Mouse (Mus musculus) cerebellum, adult 2 months (tissue): ENCODE measurements around the gene Gm20441. TPM values are rescaled to one million over a fixed set of nuclear protein-coding genes. Genes with fewer than 3 reads are reported as not detected.

Experiments
- DNase-seq, 2 experiments: peaks; one replicate each; pipeline ENCODE4 v3.0.0; 2021
- H3K27ac ChIP-seq: fragments of 200-500 bp; 2 replicates; pipeline ENCODE4 v1.5.1; 2012; ENCODE audit warnings: low read length, control low read depth, inconsistent platforms; ENCODE audit not compliant: insufficient read depth
- H3K27me3 ChIP-seq: fragments of 200-500 bp; 2 replicates; pipeline ENCODE4 v1.6.1; 2012; ENCODE audit warnings: inconsistent platforms, mild to moderate bottlenecking, low read length, moderate library complexity; ENCODE audit not compliant: control insufficient read depth, insufficient read depth
- H3K4me1 ChIP-seq: fragments of 200-500 bp; 2 replicates; pipeline ENCODE4 v1.6.1; 2011; ENCODE audit warnings: low read length; ENCODE audit not compliant: control insufficient read depth, insufficient read depth
- H3K4me3 ChIP-seq: fragments of 200-500 bp; replicated peaks from 2 replicates; pipeline ENCODE3; 2011; ENCODE audit warnings: mild to moderate bottlenecking, low read depth, low read length, control low read depth; ENCODE audit not compliant: insufficient read depth
- CTCF ChIP-seq: fragments of 200-500 bp; IDR thresholded peaks from 2 replicates; pipeline ENCODE4 v1.5.1; 2011; ENCODE audit warnings: low read depth, mild to moderate bottlenecking, control low read depth, low read length, moderate library complexity, borderline replicate concordance; ENCODE audit not compliant: insufficient read depth
- POLR2A ChIP-seq: fragments of 200-500 bp; IDR thresholded peaks from 2 replicates; pipeline ENCODE4 v1.6.1; 2011; ENCODE audit warnings: low read length, control low read depth, borderline replicate concordance; ENCODE audit not compliant: insufficient read depth
- WGBS: fragments of 180-500 bp; shearing (Covaris S2); methylation state at CpG from one replicate; pipeline ENCODE4 v1.1.7; 2018; 5-methylcytosine and 5-hydroxymethylcytosine counted together
- polyA plus RNA-seq: library from polyadenylated mRNA; depleted of rRNA; stranded (reverse); fragments of >200 nt; gene quantifications from 2 replicates; pipeline ENCODE4 v1.2.3, GENCODE M21; 2012; rRNA removed

Gm20441 gene
- polyA plus RNA-seq, 1 experiment: not detected

DNA sequence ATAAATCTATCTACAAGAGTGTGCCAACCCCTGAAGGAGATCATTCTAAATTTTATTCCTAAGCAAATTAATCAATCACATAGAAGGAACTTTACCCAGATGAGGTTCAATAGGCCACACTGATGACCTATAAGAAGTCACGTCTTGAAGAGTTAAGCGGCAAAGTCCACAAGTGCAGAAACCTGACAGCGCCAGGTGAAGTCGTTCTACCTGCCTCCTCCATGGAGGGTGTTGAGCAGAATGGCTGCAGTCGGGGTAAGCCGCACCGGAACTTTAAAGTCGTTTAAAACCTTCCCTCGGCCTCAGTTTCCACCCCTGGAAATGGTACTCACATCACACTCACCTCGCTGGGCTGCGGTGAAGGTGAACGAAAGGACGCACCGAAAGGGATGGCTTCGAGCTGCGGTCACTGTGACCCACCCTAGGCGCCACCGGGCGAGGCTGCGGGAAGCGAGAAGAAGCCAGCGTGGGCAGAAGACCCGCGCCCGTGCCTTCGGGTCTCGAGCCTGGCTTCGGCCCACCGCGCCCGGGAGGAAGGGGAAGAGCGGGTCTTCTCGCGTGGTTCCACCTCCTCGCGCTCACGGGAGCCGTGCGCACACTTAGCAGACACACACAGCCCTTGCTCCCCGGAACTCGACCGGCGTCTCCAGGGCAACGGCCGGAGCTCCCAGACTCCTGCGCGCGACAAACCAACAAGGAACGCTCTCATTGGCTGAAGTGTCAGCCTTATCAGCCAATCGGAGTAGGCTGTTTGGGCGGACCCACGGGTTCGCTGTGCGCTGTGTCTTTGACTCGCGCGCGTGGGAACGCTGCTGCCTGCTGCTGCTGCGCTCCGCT, 16.9 kb downstream of the Gm20441 start, which contains the start of gene Cabin1:
Gene Cabin1 (minus strand): TSS at position 660 of the 837 bp plus-strand sequence.
- Histone ChIP-seq H3K4me1 (no peaks in the 10 kb centered on the region; the same call in 1 of the 2 replicates), H3K27me3 (no peaks in the 10 kb centered on the region), H3K4me3 (peak within 1 kb of the TSS; percentile 59), H3K27ac (0 out of 2 replicates have a peak within 1 kb of the TSS, but pooled peaks have one; percentile 10)
- peak; percentile 97 to 98 for DNase-seq
- TF ChIP-seq CTCF (no peak), POLR2A (peak; percentile 98)
- WGBS: under 1% methylated on average over 61 of the region's 61 CpGs

DNA sequence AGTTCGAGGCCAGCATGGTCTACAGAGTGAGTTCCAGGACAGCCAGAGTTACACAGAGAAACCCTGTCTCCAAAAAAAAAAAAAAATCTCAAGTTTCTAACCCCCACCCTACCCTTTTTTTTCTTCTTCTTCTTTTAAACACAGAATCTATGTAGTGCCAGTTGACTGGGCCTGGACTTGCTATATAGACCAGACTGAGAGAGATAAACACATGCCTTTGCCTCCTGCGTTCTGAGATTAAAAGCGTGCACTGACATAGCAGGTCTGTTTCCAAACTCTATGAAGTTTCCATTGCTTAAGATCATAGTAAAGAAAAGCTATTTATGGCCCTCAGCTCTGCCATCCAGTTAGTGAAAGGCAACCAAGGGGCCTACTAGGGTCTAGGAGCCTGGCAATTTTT, 18.3 kb downstream of the Gm20441 start:
- no peak overlapping the region for H3K4me3 ChIP-seq
- H3K27ac ChIP-seq: no peak overlapping the region
- no peak for DNase-seq
- no peaks in the 10 kb centered on the region; the same call in 1 of the 2 replicates for H3K4me1 ChIP-seq
- no peaks in the 10 kb centered on the region for H3K27me3 ChIP-seq
- TF ChIP-seq CTCF: no peak
- TF ChIP-seq POLR2A: no peak
- 90% methylated on average over 3 of the region's 3 CpGs for WGBS

DNA sequence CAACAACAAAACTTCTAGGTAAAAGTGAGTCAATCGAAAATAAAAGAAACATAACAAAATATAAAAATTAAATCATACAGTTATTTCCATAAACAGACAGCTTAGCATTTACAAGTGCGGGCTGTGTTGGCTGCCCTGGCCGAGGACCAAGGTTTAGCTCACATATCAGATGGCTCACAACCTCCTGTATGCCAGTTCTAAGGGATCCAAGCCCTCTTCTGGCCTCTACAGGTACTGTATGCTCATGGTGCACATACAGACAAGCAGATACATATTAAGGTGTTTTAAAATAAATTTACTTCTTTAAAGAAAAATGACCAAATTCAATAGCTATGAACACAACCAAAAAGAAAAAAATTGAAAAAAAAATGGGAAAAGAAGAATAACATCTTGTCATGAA, 20.4 kb downstream of the Gm20441 start:
- DNase-seq: no peak
- no peak overlapping the region for H3K4me3 ChIP-seq
- 95% methylated on average over 3 of the region's 3 CpGs for WGBS
- TF ChIP-seq POLR2A (no peak), CTCF (no peak)
- H3K27ac ChIP-seq: no peak overlapping the region
- peaks cover 7% of the 10 kb centered on the region for H3K4me1 ChIP-seq
- no peaks in the 10 kb centered on the region for H3K27me3 ChIP-seq

- TF ChIP-seq CTCF (no peak), POLR2A (no peak)
- 69% methylated on average over 11 of the region's 11 CpGs for WGBS
- H3K4me3 ChIP-seq: no peak overlapping the region
- DNase-seq: no peak
- H3K27me3 ChIP-seq: no peaks in the 10 kb centered on the region
- H3K27ac ChIP-seq: no peak overlapping the region
- H3K4me1 ChIP-seq: peaks cover 8% of the 10 kb centered on the region
Measured at GRCm38 (mm10) chr10:75756719-75757118, 24.0 kb downstream of the Gm20441 start.

GRCm38 (mm10) chr10:75744017-75744416, 36.7 kb downstream of the Gm20441 start:
- peak; percentile 81 to 85 for DNase-seq
- WGBS: 41% methylated on average over 3 of the region's 3 CpGs
- Histone ChIP-seq H3K4me3 (no peak overlapping the region), H3K27ac (peak overlapping the region; percentile 77), H3K4me1 (peaks cover 25% of the 10 kb centered on the region), H3K27me3 (no peaks in the 10 kb centered on the region)
- TF ChIP-seq POLR2A (no peak), CTCF (peak; percentile 94)

DNA sequence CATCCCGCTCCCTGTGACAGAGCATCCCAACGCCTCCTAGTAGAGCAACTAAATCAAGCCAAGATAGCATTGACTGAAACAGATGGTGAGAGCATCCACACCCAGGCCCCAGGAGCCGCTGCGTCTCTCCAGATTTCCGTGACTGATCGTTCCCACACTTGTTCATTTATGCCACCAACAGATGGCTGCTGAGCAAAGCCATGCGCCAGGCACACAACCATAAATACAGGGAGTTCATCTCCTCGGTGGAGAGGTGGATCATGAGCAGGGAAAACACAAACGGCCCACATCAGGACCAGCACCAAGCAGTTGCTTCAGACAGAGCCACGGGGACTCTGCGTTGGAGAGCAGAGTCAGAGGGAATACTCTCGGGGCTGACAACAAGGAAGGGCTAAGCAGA, 37.4 kb downstream of the Gm20441 start:
- Histone ChIP-seq H3K27me3 (no peaks in the 10 kb centered on the region), H3K4me1 (peaks cover 25% of the 10 kb centered on the region), H3K27ac (peak overlapping the region; percentile 77), H3K4me3 (no peak overlapping the region)
- WGBS: 14% methylated on average over 12 of the region's 12 CpGs
- TF ChIP-seq CTCF (no peak), POLR2A (no peak)
- DNase-seq: peak; percentile 68 to 81

GRCm38 (mm10) chr10:75740866-75741265, 39.9 kb downstream of the Gm20441 start:
- peak; percentile 34 to 54 for DNase-seq
- H3K4me1 ChIP-seq: peaks cover 25% of the 10 kb centered on the region
- no peaks in the 10 kb centered on the region for H3K27me3 ChIP-seq
- TF ChIP-seq POLR2A: no peak
- TF ChIP-seq CTCF: no peak
- WGBS: 10% methylated on average over 3 of the region's 3 CpGs
- no peak overlapping the region for H3K27ac ChIP-seq
- H3K4me3 ChIP-seq: no peak overlapping the region

- DNase-seq: no peak
Measured at GRCm38 (mm10) chr10:75725449-75725848, 55.3 kb downstream of the Gm20441 start.

More at GRCm38 (mm10) chr10:75725449-75725848, 55.3 kb downstream of the Gm20441 start:
- Histone ChIP-seq H3K27me3 (no peaks in the 10 kb centered on the region), H3K4me3 (no peak overlapping the region), H3K4me1 (no peaks in the 10 kb centered on the region), H3K27ac (no peak overlapping the region)
- TF ChIP-seq CTCF: no peak
- no peak for TF ChIP-seq POLR2A
- 85% methylated on average over 7 of the region's 7 CpGs for WGBS

Other genes with a start within 250 kb of the Gm20441 start
- 22.3 and 23.8 TPM in 2 replicates for gene Lrrc75b, start 220.6 kb downstream of the Gm20441 start, polyA plus RNA-seq
- gene Ggt1, start 219.3 kb downstream of the Gm20441 start, polyA plus RNA-seq: 3.2 and 3.5 TPM in 2 replicates
- 4.0 and 6.2 TPM in 2 replicates for gene Ggt5, start 191.6 kb downstream of the Gm20441 start, polyA plus RNA-seq
- gene Susd2, start 136.9 kb downstream of the Gm20441 start, polyA plus RNA-seq: 18.5 and 22.0 TPM in 2 replicates
- gene Cabin1, start 16.6 kb downstream of the Gm20441 start, polyA plus RNA-seq: 48.6 and 62.2 TPM in 2 replicates
- 146 and 151 TPM in 2 replicates for gene Ddt, start 7.5 kb downstream of the Gm20441 start, polyA plus RNA-seq
- 8.5 and 8.7 TPM in 2 replicates for gene Gstt3, start 460 bp upstream of the Gm20441 start, polyA plus RNA-seq
- 37.6 and 40.1 TPM in 2 replicates for gene Gstt1, start 17.6 kb upstream of the Gm20441 start, polyA plus RNA-seq
- gene Gstt4, start 41.6 kb upstream of the Gm20441 start, polyA plus RNA-seq: 0.14 TPM in 1 of 2 replicates, not detected in the other
- 21.0 and 26.6 TPM in 2 replicates for gene Gstt2, start 56.5 kb upstream of the Gm20441 start, polyA plus RNA-seq
- gene Mif, start 79.3 kb upstream of the Gm20441 start, polyA plus RNA-seq: 1,309 and 1,339 TPM in 2 replicates
- gene Derl3, start 112.5 kb upstream of the Gm20441 start, polyA plus RNA-seq: 3.4 TPM in 2 replicates
- 78.5 and 82.1 TPM in 2 replicates for gene Smarcb1, start 140.7 kb upstream of the Gm20441 start, polyA plus RNA-seq
- 567 and 609 TPM in 2 replicates for gene Chchd10, start 152.2 kb upstream of the Gm20441 start, polyA plus RNA-seq
- 2.3 and 3.0 TPM in 2 replicates for gene Mmp11, start 155.5 kb upstream of the Gm20441 start, polyA plus RNA-seq
- 0.54 and 0.70 TPM in 2 replicates for gene Gm867, start 159.7 kb upstream of the Gm20441 start, polyA plus RNA-seq
- 0.21 and 1.00 TPM in 2 replicates for gene Vpreb3, start 162.1 kb upstream of the Gm20441 start, polyA plus RNA-seq
- 0.08 TPM in 1 of 2 replicates, not detected in the other for gene Gm5134, start 173.6 kb upstream of the Gm20441 start, polyA plus RNA-seq